Mouse (Mus musculus): ENCODE data around the gene Enoph1. TPM values are rescaled to one million over a fixed set of nuclear protein-coding genes. Genes with fewer than 3 reads are reported as not detected.

Enoph1 gene
- total RNA-seq, 2 experiments from 2014 or later = 3.3 to 4.2 TPM

Other genes starting within 250 kb of the Enoph1 start
- gene Vamp9, start 133.7 kb upstream of the Enoph1 start, total RNA-seq (2015; ENCODE audit: low replicate concordance) = not detected in 2 replicates
- not detected in 2 replicates for gene Vamp9, start 133.7 kb upstream of the Enoph1 start, total RNA-seq (2017; ENCODE audit: low replicate concordance)
- 231 and 281 TPM in 2 replicates for gene Hnrnpd, start 61.0 kb upstream of the Enoph1 start, total RNA-seq (2015; ENCODE audit: low replicate concordance)
- 118 and 215 TPM in 2 replicates for gene Hnrnpd, start 61.0 kb upstream of the Enoph1 start, total RNA-seq (2017; ENCODE audit: low replicate concordance)
- gene 4930524J08Rik, start 60.9 kb upstream of the Enoph1 start, total RNA-seq (2015; ENCODE audit: low replicate concordance) = 8.8 TPM in 1 of 2 replicates, not detected in the other
- gene 4930524J08Rik, start 60.9 kb upstream of the Enoph1 start, total RNA-seq (2017; ENCODE audit: low replicate concordance) = 3.9 TPM in 1 of 2 replicates, not detected in the other
- 233 and 266 TPM in 2 replicates for gene Hnrnpdl, start 321 bp upstream of the Enoph1 start, total RNA-seq (2015; ENCODE audit: low replicate concordance)
- gene Hnrnpdl, start 321 bp upstream of the Enoph1 start, total RNA-seq (2017; ENCODE audit: low replicate concordance) = 256 and 262 TPM in 2 replicates
- gene Tmem150c, start 119.8 kb downstream of the Enoph1 start, total RNA-seq (2015; ENCODE audit: low replicate concordance) = not detected in 2 replicates
- gene Tmem150c, start 119.8 kb downstream of the Enoph1 start, total RNA-seq (2017; ENCODE audit: low replicate concordance) = 0.68 TPM in 1 of 2 replicates, not detected in the other

Measured in erythroid progenitor cell, adult 5-6 weeks (primary cell).